Mouse (Mus musculus) megakaryocyte, adult 5-6 weeks (primary cell): ENCODE measurements at regions not wholly inside any gene's neighbourhood (a gene's known extent, or its start where the extent isn't known, plus 50 kb on each side); places are given as distances from the start of the nearest gene placed in this dataset.

ENCODE experiments used
- ATAC-seq: 2 replicates; pipeline ENCODE4 v1.8.0; 2016; ENCODE audit warnings: mild to moderate bottlenecking, inconsistent platforms; ENCODE audit not compliant: poor library complexity, severe bottlenecking

DNA sequence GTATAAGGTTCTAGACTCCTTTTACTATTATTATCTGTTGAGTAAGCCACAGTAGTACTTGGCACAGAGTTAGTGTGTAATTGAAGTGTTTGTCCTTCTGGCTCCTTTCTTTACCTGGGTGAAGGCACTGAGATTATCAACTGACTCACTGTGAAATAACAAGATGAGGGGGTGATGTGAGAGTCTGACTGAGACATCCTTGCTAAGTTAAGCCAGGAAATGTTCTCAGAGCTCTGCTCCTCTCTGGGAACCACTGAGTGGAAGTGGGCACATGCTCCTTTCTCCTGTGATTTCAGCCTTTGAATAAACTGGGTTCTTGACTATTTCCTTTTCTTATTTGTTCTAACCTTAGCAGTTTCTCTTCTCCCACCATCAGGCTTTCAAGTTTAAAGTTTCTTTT, 380.7 kb upstream of the Prkcq start:
- no peak for ATAC-seq

DNA sequence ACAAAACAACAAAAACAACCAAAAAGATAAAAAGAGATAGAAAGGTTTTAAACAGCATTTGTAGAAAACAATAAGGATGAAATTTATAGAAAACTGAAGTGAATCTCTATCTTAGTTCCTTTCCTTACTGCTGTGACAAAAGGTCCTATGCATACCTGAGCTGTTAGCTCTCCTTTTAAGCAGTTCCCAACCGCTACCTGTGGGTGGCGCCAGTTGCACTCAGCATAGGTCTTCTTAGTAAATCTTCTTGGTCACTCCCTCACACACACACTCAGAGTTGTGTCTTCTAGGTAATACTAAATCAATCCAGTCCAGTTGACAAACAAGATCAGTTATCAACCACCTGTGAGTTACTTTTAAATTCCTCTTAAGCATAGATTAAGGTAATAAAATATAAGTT, 355.5 kb upstream of the Prkcq start:
- ATAC-seq = no peak

DNA sequence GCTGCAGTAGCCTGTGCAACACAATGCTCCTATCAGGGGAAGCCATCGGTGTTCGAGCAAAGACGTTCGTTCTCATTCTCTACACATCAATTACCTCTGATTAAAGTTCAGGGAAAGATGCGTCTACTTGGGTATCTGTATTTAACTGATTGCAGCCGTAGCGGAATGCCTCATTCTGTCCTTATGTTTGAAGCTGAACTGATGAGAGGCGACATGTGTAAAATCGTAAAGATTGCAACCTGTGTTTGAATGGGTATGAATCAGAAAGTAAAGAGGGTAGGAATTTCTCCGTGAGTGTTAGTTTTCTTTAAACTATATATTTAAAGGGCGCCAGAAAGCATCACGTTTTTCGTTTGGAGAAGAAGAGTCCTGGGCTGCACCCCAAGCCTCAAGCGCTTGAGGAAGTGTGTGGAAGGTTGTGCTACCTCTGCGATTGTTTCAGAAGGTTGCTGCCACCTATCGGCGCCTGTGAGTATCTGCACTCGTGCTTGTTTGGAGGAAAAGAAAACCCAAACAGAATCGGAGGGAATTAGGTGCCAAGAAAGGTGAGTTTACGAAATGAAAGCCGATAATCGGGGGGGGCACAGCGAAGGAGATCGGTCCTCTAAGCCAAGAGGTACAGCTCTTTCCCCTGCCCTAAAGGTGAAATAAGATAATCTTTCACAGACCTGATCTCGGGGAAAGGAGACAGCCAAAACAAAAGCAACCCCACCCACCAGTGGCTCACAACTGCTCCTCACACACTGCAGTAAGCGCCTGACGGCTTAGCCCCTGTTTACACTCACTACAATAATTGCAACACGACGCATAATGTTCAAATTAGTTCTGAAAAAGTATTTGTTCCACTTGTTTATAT, 346.4 kb upstream of the Prkcq start:
- ATAC-seq = peak; percentile 85

DNA sequence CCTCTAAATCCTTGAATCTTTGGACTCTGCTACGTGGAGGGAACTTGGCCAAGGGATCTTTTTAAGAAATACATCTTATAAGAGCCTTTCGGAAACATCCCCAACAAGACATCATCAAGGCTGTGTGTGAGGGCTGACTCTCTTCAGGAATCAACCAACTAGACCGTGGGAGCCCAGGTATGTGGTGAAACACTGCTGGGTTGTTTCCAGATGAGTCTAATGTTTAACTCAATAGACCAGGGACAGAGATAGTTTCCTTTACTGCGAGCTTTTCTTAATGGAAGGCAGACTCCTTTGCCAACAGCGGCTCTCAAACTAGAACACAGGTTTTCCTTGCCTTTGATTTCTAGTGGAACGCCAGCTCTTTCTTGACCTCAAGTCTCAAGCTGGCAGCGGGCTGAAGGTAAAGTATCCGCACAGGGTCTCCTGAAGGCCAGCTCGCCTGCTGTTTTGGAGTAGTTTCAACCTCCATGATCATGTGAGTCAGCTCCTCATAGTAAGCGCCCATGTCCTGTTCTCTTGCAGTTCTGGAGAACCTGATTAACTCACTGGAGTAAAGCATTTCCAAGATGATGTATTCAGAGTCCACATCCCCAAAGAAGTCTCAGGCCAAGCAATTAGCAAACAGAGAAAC, 345.7 kb upstream of the Prkcq start:
- ATAC-seq = no peak

DNA sequence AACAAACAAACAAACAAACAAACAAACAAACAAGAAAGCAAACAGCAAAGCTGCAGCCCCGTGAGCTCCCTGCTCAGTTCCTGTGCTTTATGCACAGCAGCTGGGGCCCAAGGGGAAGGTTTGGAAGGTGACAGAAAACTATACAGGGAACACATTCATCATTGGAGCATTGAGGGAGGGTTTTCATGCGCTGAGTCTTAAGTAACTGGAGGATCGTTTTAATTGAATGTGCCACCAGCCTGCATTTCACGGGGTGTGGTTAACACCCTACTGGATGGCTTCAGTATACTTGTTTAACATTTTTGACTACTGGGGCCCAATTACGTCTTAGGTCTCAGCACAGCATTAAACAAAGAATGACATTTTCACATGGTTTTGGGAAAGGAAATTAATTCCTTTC, 331.9 kb upstream of the Prkcq start:
- no peak for ATAC-seq

DNA sequence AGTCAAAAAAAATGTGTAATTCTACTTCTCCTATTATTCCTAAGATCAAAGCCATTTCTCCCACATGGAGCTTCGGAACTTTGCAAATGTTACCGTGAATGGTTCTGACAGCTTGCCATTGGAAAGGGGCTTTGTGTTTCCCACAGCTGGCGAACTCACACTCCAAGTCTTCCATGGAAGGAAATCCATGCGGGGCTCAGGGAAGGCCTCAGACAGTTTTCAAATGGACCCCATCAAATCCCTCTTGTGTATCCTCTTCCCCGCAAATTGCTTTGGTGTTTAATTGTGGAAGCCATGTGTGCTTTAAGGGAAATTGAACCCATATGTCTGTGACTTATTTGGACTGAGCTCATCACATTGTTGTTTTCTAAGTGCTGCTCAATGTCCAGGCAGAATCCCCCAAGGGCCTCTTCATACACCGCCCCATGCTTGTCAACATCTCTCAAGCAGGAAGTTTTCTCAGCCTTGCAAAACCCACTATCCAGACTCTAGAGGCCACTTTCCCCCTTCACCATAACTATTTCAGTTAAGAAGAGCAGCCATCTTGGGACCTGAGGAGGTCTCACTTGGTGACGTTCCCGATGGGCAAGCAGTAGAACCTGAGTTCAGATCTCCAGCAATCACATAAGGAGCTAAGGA, 310.1 kb upstream of the Prkcq start:
- no peak for ATAC-seq

DNA sequence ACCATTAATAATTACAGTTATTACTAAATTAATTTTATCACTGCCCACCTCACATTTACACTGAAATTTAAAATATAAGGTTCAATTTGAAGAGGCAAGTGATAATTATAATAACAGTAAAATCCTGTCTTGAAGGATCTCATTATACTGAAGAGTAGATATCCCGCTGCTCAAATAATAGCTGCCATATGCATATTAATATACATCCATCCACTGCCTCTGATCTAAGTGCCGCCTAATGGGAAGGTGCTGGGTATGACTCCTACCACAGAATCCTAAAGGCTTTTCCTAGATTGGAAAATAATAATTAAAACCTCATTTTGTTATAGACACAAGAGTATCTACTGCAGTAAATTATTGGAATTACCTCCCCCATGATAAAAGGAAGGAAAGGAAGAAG, 307.5 kb upstream of the Prkcq start:
- ATAC-seq = no peak

DNA sequence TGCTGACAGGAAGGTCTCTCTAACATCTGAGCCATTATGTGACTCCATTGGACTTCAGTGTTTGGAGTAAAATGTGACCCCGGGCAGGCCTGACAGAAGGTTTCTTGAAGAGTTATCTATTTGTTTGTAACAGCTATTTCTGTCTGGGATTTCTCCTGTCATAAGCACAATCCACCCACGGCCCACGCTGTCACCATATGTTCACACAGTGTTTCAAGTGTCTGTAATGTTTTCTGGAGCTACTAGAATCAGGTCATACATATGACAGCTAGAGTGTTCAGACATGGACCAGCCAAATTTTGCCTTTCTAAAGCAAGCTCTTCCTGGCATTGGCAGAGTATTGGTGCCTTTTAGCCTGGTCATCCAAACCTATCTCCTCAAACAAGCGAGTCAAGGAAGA, 297.6 kb upstream of the Prkcq start:
- no peak for ATAC-seq

DNA sequence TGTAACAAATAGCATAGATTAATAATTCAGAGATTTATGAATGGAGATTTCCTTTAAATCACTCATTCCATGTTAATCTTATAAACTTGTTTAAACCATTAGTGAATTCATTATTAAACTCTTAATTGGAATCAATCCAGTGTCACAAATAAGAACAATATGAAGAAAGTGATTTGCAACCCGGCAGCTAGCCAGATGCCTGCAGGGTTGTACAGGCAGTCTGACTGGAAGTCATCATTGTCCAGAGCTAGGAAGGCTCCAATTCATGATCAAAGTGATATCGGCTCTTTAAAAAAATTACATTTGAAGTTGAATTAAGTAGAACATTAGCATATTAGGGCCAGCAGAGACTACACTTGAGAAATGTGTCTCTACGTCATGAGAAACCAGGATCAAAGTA, 270.0 kb upstream of the Prkcq start:
- no peak for ATAC-seq

DNA sequence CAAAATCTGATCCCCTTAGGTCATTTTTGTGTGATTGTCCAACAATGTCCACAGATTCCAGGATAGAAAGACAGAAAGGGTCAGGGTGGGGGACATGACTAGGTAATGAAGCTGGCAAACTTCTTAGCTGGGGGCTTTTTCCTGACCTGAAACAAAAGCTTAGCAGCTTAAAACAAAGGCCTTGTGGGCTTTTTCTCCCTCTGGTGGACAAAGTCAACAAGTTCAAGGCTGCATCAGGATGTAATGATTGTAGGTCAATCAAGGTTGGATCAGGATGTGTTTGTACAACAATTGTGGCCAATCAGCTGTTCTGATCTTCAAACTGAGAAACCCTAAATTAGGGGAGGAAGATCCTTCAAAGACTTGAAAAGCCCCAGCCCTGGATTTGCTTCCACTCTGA, 252.0 kb upstream of the Prkcq start:
- no peak for ATAC-seq

DNA sequence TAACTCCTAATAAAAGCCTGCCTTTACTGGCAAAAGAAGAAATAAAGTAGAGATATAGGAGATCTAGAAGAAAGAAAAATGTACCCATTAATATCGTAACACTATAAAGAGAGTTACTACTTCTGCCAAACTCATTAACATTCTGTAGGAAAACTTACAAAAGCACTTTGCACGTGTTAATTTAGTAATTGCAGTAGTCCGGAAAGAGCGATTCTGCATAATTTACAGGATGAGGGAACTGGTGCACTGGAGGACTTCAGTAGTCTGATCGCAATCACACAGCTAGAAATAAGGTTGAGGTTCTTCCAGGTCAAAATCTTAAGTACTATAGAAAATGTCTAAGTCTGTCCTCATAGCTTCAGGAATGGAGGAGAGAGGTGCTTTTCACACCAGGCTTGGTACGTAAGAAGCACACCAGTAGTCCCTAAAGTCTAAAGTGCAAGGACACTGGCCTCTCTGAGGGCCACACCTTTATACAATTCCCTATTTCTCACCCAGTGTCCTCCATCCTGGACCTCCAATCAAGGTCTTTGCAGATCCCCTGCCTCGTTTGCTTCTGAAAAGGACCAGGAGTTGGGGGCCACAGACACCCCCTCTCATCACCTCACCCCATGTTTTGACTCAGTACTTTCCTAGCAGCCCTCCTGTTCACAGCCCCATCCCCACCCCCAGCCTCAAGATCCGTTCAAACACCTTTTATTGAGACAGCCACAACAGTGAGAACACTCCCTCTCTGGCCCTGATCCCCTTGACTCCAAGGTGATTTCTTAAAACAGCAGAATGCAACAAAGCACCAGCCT, 251.0 kb upstream of the Prkcq start:
- ATAC-seq = no peak

DNA sequence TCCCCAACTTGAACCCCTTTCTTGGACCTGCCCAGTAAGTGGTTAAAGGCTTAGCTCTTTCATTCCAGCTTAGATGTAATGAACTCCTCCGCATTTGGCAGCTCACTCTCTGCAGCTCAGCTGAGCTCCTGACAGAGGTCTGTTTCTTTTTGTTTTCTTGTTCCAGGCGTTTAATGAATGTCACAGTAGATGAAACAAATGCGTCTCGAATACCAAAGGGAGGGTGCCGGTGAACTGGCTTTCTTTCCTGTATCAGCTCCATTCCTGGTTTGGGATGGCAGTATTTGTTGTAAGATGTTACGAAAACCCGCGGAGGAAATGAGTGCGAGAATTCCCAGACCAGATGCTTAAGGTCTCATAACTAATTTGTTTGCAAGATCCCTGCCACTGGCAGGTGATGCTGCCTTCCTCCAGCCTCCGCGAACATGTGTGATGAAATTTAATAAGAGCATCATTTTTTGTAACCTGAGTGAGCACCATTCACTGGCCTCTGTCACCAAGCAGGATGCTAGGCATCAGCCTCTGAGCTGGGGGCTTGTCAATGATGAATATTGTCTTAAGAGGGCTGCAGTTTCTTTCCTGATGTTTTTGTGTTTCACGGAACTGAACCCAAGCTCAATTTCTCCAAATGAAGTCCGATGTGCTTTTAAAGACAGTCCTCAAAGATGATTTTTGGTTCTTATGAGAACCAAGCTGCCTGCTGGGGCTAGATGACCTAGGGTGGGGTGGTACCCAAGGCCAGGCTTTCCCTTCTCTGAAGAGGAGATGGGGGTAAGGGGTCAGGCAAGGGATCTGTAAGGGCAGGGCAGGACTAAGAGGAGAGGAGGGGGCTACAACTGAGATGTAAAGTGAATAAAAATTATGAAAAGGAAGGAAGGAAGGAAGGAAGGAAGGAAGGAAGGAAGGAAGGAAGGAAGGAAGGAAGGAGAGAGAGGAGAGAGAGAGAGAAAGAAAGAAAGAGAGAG, 250.1 kb upstream of the Prkcq start:
- no peak for ATAC-seq

DNA sequence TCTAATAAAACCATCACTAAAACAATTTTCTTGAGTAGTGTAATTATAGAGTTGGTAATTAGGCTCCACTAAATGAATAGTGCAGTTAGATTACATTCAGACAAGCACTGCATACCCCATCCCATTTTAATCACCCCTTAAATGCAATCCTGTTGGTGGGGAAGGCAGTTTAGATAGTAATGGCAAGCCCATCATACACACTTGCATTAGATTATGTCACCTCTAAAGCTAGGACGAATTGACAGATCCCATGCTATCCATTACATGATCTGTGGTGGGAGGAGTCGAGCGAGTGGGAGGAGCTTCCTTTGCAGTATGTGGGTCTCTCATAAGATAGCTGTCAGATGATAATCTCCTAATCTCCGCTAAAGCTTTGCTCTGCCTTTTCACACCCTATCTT, 247.9 kb upstream of the Prkcq start:
- no peak for ATAC-seq

DNA sequence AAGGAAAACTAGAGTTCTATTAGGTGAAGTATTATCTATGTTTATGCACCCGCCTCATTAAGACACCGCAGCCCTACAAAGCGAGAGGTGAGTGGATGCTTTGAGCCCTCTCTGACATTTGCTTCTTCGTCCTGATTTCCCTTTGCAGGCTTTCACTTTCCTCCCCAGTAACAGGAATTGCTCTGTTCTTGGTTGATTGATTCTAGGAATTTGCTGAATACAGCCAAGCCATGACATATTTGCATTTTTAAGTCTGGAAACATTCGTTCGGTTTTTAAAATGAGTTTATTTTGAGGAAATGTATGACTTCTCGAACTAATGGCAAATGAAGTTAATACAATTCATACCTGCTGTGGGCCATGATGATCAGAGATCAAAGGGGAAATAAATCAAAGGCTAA, 246.5 kb upstream of the Prkcq start:
- ATAC-seq = no peak

DNA sequence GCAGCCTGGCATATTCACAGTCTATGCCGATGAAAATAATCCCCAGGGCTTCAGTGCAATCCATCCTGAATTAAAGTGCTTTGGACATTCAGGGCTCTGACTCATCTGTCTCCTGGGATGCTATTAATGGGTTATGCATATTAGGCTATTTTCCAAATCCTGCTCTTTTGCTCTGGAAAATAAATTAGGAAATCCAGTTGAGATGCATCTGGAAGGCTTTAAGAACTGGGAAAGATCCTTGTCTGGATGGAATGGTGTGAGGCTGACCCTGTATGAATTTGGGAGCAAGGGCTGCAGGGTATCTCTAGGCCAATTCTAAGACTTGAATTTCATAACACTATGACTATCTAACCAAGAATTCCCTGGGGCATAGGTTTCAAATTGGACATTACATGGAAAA, 234.5 kb upstream of the Prkcq start:
- ATAC-seq = no peak

DNA sequence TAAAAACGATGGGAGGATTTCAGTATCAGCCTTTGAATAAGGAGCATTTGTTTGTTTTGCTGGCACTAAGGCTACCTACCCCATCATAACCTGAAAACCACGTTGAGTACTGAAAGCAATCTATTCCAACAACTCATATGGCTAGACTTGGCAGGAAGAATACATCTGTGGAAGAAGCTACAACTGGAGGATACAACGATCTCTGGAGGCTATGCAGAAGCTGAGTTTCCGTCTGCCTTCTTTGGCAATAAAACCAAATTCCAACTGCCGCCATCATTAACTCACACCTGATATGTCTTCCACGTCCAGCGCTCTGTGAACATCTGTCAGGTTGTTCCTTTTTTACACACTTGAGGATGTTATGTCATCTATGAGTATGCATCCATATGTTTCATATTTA, 206.7 kb upstream of the Prkcq start:
- no peak for ATAC-seq

DNA sequence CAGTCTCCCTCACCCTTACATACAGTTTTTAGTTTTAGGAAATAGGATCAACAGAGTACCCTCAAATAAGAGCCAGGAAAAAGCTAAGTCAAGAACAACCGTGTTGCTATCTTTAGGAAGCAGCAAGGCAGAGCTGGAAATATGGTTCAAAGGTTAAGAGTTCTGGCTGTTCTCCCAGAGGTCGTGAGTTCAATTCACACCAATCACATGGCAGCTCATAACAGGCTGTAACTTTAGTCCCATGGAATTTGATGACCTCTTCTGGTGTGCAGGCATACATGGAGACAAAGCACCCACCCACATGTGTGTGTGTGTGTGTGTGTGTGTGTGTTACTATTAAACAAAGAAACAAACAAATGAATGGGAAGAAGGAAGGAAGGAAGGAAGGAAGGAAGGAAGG, 205.0 kb upstream of the Prkcq start:
- ATAC-seq = no peak

DNA sequence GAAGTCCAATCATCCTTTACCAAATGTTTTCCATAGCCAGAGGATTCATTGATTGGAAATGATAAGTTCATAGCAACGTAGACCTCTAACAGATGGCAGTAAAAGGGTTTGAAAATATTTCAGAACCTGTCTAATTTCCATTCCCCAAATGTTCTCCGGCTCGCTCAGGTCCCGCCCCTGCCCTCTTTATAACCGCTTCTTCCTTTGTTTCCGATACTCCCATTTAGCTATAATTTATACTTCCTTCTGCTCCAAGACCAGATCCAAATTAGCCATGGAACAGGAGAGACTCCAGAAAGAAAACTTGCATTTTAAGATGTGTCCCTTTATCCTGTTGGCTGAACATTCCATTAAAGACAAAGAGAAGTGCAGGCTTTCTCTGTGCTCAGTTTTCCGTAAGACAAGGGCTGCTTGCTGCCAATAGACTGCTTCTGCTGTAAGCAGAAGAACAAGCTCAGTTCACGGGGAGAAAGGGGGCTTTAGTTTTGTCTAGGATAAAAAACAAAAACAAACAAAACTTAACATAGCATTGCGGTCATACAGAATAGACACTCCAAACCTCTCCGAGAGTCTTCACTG, 202.7 kb upstream of the Prkcq start:
- ATAC-seq = no peak

DNA sequence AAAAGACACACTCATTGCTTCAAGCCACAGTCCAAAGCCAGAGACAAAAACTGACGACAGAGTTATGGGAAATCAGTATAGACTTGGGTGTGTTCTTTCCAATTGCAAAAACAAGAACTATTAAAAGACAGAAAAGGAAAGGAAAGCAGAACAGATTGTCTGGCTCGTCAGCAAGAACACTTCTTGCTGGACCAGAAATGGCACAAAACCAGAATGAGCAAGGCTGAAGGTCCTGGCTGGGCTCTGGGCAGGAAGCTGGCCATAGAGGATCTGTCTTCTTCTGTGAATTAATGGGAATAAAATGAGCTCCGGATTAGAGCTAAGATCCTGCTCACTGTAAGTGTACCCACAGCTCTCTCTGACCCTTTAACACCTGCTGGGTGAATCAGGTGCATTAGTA, 199.9 kb upstream of the Prkcq start:
- ATAC-seq = no peak

DNA sequence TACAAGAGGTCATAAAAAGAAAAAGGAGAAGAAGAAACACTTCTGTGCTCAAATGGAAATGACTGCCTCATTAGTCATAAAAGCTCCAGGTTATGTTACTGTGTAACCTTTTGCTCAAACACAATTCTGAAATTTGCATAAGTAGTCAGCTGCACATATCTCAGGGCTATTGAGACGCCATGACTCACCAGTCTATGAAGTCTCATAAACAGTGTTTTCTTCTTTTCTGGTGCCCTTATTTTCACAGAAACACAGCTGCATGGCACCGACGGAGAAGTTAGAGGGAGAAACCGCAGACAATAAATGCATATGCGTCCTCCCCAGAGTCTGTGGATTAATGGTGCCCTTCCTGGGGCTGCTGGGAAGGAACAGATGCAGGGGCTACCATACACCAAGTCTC, 193.1 kb upstream of the Prkcq start:
- ATAC-seq = no peak
